Mouse (Mus musculus): ENCODE measurements around the gene Cd79a.

Cd79a gene

GRCm38 (mm10) chr7:24912480-24912879, 15.3 kb downstream of the Cd79a start:
- DNase-seq (ENCODE audit: low spot score in 2 of 2): no peak

DNA sequence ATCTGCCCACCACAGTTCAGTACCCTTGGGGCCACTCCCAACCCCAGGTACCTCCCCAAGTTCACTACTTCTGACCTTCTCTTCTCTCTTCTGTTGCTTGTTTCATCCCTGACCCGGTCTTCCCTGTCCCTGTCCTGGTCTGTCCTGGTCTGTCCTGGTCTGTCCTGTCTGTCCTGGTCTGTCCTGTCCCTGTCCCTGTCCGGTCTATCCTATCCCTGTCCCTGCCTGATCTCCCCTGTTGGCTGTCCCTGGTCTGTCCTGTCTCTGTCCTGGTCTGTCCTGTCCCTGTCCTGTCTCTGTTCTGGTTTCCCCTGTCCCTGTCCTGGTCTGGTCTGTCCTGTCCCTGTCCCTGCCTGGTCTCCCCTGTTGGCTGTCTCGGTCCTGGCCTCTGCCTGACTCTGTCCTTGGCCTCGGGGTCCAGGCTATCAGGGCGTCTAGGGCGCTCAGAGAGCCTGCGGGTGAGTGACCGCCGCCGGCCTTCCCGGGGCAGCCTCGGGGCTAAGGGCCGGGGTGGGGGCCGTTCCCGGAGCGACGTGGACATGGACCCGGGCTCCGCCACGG, 21.7 kb downstream of the Cd79a start:
- no peak for DNase-seq (ENCODE audit: low spot score in 2 of 2)

DNA sequence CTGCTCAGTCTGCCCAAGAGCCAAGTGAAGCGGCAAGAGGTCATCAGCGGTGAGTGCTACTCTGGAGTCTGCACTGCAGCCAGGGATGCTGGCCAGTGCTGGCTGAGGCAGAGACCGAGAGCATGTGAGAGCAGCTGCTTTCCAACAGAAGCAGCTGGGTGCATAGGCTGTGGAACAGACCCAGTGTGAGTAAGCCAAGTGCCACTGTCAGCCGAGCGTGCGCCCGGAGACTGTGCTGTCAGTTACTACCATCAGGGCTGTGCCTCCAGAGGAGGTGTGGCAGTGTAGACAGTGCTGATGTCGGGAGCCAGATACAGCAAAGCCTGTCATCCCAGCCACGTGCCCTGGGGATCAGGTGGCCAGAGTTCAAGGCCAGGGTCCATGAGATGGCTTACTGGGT, 22.5 kb downstream of the Cd79a start:
- DNase-seq (ENCODE audit: low spot score in 2 of 2): no peak

DNA sequence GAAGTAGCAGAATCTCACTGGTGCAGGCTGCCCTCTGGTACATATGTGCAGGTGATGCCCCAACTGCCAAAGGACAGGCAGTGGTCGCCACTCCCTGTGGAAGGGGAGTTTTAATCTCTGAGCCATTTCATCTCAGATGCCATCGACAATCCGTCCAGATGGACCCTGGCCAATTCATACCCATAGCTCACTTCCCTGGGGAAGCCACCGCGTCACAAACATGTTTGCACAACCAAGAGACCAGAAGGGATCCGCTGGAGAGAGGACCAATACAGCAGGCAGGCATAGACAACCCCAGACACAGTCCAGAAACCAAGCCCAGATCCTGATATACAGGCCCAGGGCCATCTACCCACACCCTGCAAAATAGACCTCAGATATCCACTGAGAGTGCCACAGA, 33.3 kb downstream of the Cd79a start:
- DNase-seq (ENCODE audit: low spot score in 2 of 2): no peak

GRCm38 (mm10) chr7:24931651-24932050, 34.5 kb downstream of the Cd79a start:
- no peak for DNase-seq (ENCODE audit: low spot score in 2 of 2)

- no peak for DNase-seq (ENCODE audit: low spot score in 2 of 2)
Measured at GRCm38 (mm10) chr7:24943641-24944040, 46.5 kb downstream of the Cd79a start.

GRCm38 (mm10) chr7:24944257-24944950, 47.2 kb downstream of the Cd79a start, which contains the start of gene Gm4881:
Gene Gm4881 (minus strand): TSS chr7:24944494.
- no peak for DNase-seq (ENCODE audit: low spot score in 2 of 2)

DNA sequence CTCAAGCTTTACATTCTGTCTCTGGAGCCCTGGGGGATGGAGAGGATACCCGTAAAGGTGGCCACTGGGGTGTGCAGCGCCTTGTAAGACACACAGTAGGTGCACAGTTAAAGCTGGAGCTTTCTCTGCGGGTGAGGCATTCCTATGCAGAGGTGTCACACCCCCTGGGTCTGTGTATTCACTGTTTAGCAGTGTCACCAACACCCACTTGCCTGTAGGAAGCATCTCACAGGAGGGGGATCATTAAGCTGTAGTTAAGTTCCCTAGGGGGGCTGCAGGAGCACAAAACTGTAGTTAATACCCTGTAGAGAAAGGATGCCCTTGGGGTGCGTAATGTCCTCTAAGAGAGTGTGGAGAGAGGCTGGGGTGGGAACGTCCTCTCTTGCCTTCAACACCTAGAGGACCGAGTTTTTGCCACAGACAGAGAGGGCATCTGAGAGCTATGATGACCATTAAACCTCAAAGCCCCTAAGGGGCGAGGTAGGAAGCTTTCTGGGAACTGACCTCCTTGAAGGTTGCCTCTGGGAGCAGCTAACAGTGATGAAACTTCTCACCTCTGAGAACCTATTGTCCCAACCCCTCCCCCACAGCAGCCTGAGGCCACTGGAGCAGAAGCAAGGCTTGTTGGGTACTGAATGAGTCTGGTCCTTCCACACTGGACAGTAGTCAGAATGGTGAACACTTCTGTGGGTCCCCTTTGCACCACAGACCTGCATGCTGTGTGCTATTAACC, 50.3 kb downstream of the Cd79a start:
- DNase-seq (ENCODE audit: low spot score in 2 of 2): no peak

DNA sequence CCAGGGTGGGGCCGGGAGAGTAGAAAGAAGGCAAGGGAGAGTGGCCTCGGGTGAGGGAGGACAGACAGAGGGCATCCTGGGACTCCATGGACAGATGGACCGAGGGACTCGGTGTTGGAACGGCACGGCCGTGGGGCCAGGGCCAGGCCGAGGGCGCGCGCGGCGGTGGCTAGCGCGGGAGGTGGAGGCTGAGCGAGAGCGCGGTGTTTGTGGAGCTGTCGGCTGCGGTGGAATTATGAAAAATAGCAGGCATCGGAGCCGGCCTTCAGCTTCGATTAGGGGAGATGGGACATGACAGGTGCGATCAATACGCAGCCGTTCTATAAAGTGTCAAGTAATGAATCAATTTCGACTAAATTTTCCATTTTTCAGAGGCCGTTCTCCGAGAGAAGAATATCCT, 51.6 kb downstream of the Cd79a start:
- DNase-seq (ENCODE audit: low spot score in 2 of 2): no peak

DNA sequence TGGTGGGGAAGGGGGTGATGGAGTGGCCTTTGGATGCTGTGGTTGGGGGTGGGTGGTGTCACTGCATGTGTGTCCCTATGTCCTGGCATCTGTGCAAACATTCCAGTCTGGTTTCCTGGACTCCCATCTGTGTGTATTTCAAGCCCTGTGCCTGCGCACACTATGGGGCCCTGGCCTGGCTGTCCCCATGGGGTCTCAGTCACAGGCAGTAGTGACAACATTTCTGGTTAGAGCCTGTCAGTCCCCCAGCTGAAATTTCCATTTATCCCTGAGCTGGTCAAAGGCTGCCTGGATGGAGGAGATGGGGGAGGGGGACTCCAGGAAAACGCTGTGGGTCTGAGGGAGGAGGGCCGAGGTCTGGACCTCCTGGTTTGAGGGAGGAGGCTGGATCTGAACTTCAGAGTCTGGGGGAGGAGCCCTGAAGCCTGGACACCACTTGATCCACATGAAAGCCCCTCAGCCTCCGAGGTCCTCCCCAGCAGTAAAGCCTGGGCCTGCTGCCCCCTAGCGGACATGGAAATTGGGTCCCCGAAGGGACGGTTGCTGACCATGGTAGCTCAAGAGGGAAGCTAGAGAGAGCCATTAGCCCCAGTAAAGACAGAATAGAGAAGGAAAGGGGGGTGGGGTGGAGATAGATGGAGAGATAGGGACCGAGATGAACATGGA, 52.9 kb downstream of the Cd79a start:
- peak in 1 of 2 experiments; percentile 62 for DNase-seq (ENCODE audit: low spot score in 2 of 2)

Data from left cerebral cortex, adult 9 months (tissue).